Mouse (Mus musculus): ENCODE data around the gene Tubal3. TPM values are rescaled to one million over a fixed set of nuclear protein-coding genes. Genes with fewer than 3 reads are reported as not detected.

Tubal3 gene
- polyA plus RNA-seq, 1 experiment = not detected

DNA sequence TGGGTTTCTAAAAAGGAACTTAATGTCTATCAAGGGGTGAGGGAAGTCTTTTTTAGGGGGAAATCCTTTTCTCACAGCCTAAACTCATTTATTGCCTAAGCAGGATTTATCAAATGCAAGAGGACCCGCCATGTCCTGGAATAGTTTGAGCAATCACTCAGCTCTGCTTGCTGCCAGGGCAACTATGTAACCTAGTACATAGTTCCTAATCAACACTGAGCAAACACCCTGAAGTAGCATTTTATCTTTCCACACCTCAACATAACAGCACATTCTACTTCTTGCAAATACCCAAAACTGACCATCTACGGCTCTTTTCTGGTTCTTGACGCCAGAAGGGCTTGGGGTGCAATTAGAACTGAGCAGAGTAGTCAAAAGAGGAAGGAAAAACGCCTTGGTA lies 9.8 kb upstream of the Tubal3 start:
- Histone ChIP-seq H3K4me3 (ENCODE audit: insufficient read depth, low read length) (no peak overlapping the region), H3K4me1 (ENCODE audit: control insufficient read depth, insufficient read depth, low read length) (no peaks in the 10 kb centered on the region), H3K27ac (ENCODE audit: insufficient read depth, low read length) (no peak overlapping the region)
- TF ChIP-seq CTCF (IDR thresholded peaks at IDR 0.05; ENCODE audit: extremely low read depth, insufficient read depth, low read length) (no peak), POLR2A (IDR thresholded peaks at IDR 0.05; ENCODE audit: extremely low read depth, insufficient read depth, low read length) (no peak)

DNA sequence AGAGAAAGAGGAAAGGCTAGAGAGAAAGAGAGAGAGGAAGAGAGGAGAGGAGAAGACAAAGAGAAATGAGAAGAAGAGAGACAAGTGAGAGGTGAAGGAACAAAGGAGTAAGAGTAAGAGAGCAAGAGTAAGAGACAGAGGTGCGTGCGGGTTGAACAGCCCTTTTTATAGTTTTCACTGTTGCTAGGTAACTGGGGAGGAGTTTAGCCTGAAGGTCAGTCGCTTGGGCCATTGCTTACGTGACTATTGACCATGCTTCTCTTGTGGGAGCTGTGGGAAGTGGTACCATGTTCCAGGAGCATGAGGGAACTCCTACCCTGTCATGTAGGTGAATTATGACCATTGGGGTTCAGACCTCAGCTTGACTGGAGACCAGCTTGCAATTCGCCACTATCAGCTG lies 7.7 kb upstream of the Tubal3 start:
- H3K4me3 ChIP-seq (ENCODE audit: insufficient read depth, low read length) = no peak overlapping the region
- H3K27ac ChIP-seq (ENCODE audit: insufficient read depth, low read length) = no peak overlapping the region
- TF ChIP-seq CTCF (IDR thresholded peaks at IDR 0.05; ENCODE audit: extremely low read depth, insufficient read depth, low read length) (no peak), POLR2A (IDR thresholded peaks at IDR 0.05; ENCODE audit: extremely low read depth, insufficient read depth, low read length) (no peak)
- no peaks in the 10 kb centered on the region for H3K4me1 ChIP-seq (ENCODE audit: control insufficient read depth, insufficient read depth, low read length)

DNA sequence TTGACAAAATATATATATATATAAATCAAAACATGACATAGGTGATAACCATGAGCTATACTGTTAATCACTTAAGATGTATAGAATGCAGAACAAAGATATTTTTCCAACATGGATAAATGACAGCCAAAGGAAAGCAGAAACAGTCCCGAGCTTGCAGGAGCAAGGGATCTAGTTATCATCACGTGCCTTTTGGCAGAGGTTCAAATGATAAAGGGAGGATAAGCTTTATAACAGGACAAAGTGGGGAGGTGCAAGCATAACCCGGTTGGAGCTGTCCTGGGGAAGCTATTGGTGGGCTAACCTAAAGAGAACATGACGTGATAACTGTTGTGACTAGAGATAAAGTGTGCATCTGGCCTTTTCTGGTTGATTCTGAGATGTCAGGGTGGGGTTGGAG lies 4.6 kb upstream of the Tubal3 start:
- H3K4me3 ChIP-seq (ENCODE audit: insufficient read depth, low read length) = no peak overlapping the region
- H3K27ac ChIP-seq (ENCODE audit: insufficient read depth, low read length) = no peak overlapping the region
- H3K4me1 ChIP-seq (ENCODE audit: control insufficient read depth, insufficient read depth, low read length) = no peaks in the 10 kb centered on the region
- TF ChIP-seq CTCF (IDR thresholded peaks at IDR 0.05; ENCODE audit: extremely low read depth, insufficient read depth, low read length) = no peak
- no peak for TF ChIP-seq POLR2A (IDR thresholded peaks at IDR 0.05; ENCODE audit: extremely low read depth, insufficient read depth, low read length)

DNA sequence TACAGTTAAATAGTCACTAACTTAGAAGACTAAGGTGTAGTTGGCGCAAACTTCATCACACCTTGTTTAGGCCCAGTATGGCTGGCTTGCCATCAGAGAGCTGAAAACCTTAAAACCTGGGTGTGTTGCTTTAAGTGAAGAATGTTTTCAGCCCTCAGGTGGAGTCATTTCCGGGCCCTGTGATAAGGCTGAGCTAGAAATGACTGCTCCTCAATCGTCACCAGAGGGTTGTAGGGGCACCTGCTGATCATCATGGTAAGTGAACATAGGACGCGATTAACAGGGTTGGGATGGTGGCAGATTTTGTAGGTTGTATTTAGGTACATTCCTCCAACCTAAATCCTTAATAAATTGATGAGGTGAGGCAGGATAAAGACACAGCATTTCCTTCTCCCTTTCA lies 6.4 kb downstream of the Tubal3 start:
- no peak overlapping the region for H3K27ac ChIP-seq (ENCODE audit: insufficient read depth, low read length)
- H3K4me1 ChIP-seq (ENCODE audit: control insufficient read depth, insufficient read depth, low read length) = no peaks in the 10 kb centered on the region
- H3K4me3 ChIP-seq (ENCODE audit: insufficient read depth, low read length) = no peak overlapping the region
- no peak for TF ChIP-seq POLR2A (IDR thresholded peaks at IDR 0.05; ENCODE audit: extremely low read depth, insufficient read depth, low read length)
- TF ChIP-seq CTCF (IDR thresholded peaks at IDR 0.05; ENCODE audit: extremely low read depth, insufficient read depth, low read length) = no peak

DNA sequence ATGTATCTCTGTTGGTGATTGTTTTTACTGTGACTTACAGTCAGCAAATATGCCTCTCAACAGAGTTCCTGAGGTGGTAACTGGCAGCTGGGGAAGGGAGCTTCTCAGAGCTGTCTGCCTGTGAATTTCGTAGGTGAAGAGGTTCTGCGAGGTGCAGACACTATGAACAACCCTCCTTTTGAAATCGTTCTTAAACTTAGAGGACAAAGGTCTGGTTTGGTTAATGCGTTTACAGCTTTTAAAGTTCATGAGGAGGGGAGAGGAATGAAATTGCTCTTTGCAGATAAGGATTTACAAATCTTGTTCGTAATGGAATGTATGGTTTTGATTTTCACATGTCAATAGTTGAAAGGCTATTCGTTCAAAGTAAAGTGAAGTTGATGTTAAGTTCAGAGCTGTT lies 7.6 kb downstream of the Tubal3 start:
- Histone ChIP-seq H3K4me1 (ENCODE audit: control insufficient read depth, insufficient read depth, low read length) (no peaks in the 10 kb centered on the region), H3K27ac (ENCODE audit: insufficient read depth, low read length) (no peak overlapping the region), H3K4me3 (ENCODE audit: insufficient read depth, low read length) (no peak overlapping the region)
- TF ChIP-seq POLR2A (IDR thresholded peaks at IDR 0.05; ENCODE audit: extremely low read depth, insufficient read depth, low read length) (no peak), CTCF (IDR thresholded peaks at IDR 0.05; ENCODE audit: extremely low read depth, insufficient read depth, low read length) (no peak)

DNA sequence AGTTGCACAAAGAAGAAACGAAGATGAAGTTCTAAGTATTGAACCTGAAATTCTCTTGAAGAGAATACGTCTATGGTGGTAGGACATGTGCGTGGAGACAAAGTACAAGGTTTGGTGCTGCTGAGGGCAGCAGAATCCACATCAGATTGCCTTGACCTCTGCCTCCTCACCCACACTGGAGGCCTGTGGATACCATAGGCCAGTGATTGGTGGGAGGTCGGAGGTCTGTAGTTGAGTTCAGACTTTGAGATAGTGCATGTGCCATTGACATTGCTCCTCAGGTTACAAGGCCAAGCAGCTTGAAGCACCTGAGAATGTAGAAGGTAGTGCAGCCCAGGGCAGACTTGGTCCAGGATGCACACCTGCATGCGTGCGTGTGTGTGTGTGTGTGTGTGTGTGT lies 8.0 kb downstream of the Tubal3 start:
- no peak for TF ChIP-seq POLR2A (IDR thresholded peaks at IDR 0.05; ENCODE audit: extremely low read depth, insufficient read depth, low read length)
- TF ChIP-seq CTCF (IDR thresholded peaks at IDR 0.05; ENCODE audit: extremely low read depth, insufficient read depth, low read length) = no peak

DNA sequence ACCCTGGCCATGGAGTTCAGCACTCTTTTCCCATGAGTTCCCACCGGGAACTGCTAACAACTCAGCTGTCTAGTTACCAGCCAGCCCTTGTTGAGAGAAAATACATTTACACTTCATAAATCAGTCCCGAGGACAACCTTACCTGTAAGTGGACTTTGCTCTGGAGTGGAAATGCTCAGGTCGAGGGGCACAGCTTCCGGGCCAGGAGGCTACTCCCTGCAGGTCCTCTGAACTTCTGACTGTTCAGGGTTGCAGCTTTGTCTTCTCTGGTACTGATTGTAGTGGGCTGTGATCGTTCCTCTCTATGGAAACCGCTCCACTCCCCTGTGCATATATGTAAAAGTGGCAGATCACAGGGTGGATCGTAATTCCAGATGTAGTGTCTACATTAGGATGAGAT lies 26.6 kb downstream of the Tubal3 start:
- TF ChIP-seq CTCF (IDR thresholded peaks at IDR 0.05; ENCODE audit: extremely low read depth, insufficient read depth, low read length) = no peak
- TF ChIP-seq POLR2A (IDR thresholded peaks at IDR 0.05; ENCODE audit: extremely low read depth, insufficient read depth, low read length) = no peak
- H3K27ac ChIP-seq (ENCODE audit: insufficient read depth, low read length) = no peak overlapping the region
- H3K4me1 ChIP-seq (ENCODE audit: control insufficient read depth, insufficient read depth, low read length) = no peaks in the 10 kb centered on the region
- H3K4me3 ChIP-seq (ENCODE audit: insufficient read depth, low read length) = no peak overlapping the region

More for the DNA sequence above, 8.0 kb downstream of the Tubal3 start:
- no peak overlapping the region for H3K27ac ChIP-seq (ENCODE audit: insufficient read depth, low read length)
- no peaks in the 10 kb centered on the region for H3K4me1 ChIP-seq (ENCODE audit: control insufficient read depth, insufficient read depth, low read length)
- H3K4me3 ChIP-seq (ENCODE audit: insufficient read depth, low read length) = no peak overlapping the region

DNA sequence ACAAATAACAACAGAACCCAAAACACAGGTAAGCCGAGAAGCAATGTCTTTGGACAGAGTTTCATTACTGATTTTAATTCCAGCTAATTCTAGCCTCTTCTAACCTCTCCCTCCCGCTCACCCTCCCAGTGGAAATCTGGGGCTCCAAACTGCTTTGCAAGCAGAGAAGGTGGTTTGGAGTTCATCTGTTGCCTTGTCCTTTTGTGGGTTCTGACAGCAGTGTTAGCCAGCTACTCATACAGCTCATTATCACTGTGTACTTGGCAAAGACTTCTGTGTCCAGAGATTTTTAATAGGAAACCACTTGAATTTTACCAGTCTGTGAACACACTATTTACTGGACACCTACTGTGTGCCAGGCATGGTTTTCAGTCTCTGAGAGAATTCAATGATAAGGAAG lies 27.2 kb downstream of the Tubal3 start, which contains the start of gene Ucn3:
Gene Ucn3, minus strand, starts transcription at position 101 of the 400 bp plus-strand sequence.
- no peak within 1 kb of the TSS for H3K4me3 ChIP-seq (ENCODE audit: insufficient read depth, low read length)
- no peak for TF ChIP-seq CTCF (IDR thresholded peaks at IDR 0.05; ENCODE audit: extremely low read depth, insufficient read depth, low read length)
- no peak for TF ChIP-seq POLR2A (IDR thresholded peaks at IDR 0.05; ENCODE audit: extremely low read depth, insufficient read depth, low read length)
- no peak within 1 kb of the TSS for H3K27ac ChIP-seq (ENCODE audit: insufficient read depth, low read length)
- no peaks in the 10 kb centered on the region for H3K4me1 ChIP-seq (ENCODE audit: control insufficient read depth, insufficient read depth, low read length)

DNA sequence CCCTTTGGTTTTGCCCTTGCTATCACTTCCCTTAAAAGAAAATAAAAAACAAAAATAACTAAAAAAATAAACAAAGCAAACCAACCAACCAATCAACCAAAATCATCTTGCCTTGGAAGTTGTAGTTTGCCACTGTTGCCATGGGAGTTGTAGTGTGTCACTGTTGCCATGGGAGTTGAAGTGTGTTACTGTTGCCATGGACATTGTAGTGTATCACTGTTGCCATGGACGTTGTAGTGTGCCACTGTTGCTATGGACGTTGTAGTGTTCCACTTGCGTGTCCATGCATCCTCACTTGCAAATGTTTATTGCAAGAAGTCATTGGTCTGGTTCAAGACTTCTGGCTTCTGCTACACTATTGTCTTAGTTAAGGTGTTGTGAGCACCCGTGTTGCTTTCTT lies 29.2 kb downstream of the Tubal3 start:
- TF ChIP-seq CTCF (IDR thresholded peaks at IDR 0.05; ENCODE audit: extremely low read depth, insufficient read depth, low read length) = no peak
- no peak for TF ChIP-seq POLR2A (IDR thresholded peaks at IDR 0.05; ENCODE audit: extremely low read depth, insufficient read depth, low read length)
- H3K27ac ChIP-seq (ENCODE audit: insufficient read depth, low read length) = no peak overlapping the region
- H3K4me3 ChIP-seq (ENCODE audit: insufficient read depth, low read length) = no peak overlapping the region
- no peaks in the 10 kb centered on the region for H3K4me1 ChIP-seq (ENCODE audit: control insufficient read depth, insufficient read depth, low read length)

DNA sequence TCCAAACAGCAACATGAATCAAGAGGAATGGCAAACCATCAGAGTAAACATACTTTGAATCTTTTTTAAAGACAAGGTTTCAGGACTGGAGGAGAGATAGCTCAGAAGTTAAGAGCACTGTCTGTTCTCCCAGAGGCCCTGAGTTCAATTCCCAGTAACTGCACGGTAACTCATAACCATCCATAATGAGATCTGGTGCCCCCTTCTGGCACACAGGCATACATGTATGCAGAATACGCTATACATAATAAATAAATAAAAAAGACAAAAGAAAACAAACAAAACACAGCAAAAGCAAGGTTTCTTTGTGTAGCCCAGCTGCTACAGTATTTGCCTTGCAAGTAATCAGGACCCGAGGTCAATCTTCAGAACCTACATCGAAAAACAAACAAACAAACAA lies 31.4 kb downstream of the Tubal3 start:
- TF ChIP-seq CTCF (IDR thresholded peaks at IDR 0.05; ENCODE audit: extremely low read depth, insufficient read depth, low read length) (no peak), POLR2A (IDR thresholded peaks at IDR 0.05; ENCODE audit: extremely low read depth, insufficient read depth, low read length) (no peak)
- Histone ChIP-seq H3K4me1 (ENCODE audit: control insufficient read depth, insufficient read depth, low read length) (no peaks in the 10 kb centered on the region), H3K4me3 (ENCODE audit: insufficient read depth, low read length) (no peak overlapping the region), H3K27ac (ENCODE audit: insufficient read depth, low read length) (no peak overlapping the region)

All from cortical plate, adult 2 months (tissue).